Mouse (Mus musculus) neural tube, embryonic 10.5 days (tissue): ENCODE measurements around the gene Ppp1r1b.
"Not testable (repeated sequence)": the region's sequence is repeated elsewhere in the genome, so short reads cannot be mapped to it uniquely, and the experiment has no call there.

Experiments
- DNase-seq: peaks from one replicate; pipeline ENCODE4 v3.0.0-alpha.2; 2017; ENCODE audit warnings: low spot score; ENCODE audit errors: extremely low spot score

Ppp1r1b gene

DNA sequence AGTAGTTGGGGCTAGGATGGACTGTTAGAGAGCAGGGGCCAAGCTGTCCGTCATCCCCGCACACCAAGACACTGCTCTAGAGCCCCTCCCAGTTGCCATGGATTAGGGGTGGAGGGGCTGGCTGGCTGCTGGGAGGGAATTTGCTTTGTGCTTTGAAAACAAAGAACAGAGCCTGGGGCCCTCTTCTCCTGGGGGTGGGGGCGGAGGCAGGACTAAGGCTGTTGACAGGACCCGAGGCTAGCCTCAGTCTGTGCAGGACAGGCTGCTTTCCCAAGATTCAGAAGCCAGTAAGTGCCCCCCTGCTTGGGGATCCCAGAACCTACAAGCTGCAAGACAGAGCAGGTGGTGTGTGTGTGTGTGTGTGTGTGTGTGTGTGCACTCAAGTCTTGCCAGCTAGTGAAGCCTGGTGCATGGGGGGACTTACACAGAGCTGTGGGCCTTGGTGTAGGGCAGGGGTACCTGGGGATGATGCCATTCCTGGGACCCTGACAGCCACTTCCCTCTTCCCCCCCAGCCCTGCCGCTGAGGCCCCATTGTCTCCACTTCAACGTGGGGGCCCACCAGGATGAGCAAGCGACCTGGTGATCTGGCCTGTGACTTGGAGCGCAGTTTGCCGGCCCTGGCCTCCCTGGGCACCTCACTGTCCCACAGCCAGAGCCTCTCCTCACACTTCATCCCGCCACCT lies 23.5 kb downstream of the Ppp1r1b start:
- no peak for DNase-seq

DNA sequence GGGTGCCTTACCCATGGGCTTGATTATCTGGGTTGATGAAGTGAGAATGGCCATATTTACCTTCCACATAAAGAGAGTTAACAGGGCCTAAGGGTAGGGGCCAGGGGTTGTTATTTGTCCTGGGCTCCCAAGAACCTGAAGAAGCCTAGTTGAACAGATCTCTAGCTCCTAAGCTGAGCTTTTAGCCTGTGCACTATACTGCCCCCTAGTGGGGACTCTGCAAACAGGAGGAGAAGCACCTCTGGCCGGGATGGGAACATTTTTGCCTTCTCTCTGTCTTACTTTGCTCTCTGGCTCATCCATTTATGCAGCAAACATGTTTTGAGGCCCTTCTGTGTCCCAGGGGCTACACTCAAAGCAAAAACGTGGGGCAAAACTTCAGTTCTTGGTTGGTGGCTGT lies 24.2 kb downstream of the Ppp1r1b start:
- DNase-seq = peak; percentile 73

DNA sequence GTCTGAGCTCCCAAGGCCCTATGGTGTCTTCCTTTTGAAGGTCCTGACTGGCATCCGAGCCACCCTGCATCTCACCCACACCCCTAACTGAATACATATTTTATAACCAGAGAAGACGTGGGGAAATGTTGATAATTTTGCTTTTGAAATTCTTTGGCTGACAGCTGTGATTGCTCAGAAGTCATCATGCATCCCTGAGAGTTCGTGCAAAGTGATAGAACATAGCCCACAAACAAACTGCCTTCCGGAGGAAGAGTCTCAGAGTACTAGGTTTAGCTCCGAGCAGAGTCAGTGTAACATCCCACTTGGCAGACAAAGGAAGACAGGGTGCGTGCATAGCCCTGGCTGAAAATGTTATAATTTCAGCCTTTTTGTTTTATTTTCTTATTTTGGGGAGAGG lies 25.0 kb downstream of the Ppp1r1b start:
- DNase-seq = no peak

DNA sequence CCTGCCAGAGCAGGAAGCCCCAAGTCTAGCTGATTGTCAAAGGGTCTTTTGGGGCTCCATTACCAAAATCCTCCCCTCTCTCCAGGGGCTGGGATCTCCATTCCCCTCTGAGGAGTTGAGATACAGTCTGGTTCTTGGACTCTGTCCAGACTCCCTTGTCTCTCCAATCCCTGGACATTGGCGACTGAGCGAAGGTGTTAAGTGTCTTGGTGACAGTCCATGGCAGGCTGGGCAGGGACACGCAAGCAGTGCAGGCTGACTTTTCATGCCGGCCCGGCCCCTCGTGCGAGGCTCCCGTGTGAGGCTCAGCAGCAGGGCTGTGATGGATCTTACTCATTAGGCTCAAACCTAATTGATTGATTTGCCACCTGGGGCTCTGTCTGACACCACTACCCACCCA lies 26.1 kb downstream of the Ppp1r1b start:
- no peak for DNase-seq

DNA sequence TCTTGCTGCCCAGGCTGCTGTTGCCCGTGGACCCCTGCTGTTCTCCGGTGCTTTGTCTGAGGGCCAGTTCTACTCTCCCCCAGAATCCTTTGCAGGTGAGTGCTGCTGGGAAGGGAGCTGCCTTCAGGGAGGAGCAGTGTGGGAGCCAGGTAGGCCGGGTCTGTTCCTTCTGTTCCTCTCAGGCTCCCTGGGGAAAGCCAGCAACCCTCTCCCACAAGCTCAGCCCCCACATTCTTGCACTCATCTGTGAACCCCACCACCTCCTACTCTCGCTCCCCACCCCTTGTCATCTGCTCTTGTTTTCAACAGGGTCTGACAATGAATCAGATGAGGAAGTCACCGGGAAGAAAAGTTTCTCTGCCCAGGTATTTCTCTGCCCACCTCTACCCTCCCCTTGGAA lies 28.6 kb downstream of the Ppp1r1b start:
- DNase-seq = no peak

DNA sequence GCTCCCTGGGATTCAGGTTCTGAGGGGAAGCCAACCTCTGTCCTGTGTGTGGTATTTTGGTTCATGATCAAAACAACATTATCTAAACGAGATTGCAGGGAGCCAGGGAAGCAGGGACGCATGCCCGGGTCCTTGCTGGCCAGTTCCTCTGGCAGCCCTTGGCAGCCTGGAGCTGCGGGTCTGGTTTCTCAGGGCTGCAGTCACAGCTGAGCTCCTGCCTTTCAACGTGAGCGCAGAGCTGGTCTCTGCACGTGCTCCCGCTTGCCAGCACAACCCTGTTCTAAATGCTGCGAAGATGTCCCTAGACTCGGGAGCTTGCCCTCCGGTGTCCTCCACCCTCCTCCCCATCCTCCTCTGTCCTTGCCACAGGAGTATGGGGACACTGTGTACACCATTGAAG lies 29.6 kb downstream of the Ppp1r1b start:
- no peak for DNase-seq

DNA sequence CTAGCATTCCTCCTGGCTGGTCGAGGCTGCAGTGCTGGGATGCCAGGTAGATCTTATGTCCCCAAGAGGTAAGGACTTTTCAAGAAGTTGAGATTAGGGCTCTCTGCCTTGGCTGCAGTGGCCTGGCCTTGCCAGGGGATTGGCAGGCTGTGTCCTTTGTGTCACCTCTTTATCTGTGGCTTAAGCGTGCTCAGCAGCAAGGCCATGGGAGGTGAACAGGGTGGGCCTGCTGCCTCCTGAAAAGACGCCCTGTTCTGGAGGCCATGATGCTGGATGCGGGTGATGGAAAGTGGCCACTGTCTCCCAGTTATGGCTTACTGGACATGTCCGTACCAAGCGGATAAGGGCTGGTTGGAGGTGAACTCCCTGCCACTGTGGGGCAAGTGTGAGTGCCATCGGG lies 31.2 kb downstream of the Ppp1r1b start:
- no peak for DNase-seq

DNA sequence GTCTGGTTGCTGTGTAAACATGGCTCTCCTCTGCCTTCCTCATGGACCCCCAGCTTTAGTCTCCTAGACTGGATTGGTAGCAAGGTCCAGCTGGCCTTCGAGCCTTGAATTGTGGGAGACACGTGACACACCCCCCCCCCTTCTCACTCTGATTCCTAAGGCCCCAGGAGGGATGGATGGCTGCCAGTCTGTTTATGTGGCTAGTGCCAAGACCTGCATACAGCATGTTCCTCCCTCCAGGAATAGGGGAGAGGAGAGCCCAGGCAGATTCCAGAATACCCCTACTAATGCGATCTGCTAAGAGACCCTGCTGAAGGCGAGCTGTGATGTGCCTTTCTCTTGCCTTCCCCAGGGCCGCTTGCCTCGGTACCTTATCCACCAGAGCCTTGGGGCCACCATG lies 31.9 kb downstream of the Ppp1r1b start:
- DNase-seq = no peak

DNA sequence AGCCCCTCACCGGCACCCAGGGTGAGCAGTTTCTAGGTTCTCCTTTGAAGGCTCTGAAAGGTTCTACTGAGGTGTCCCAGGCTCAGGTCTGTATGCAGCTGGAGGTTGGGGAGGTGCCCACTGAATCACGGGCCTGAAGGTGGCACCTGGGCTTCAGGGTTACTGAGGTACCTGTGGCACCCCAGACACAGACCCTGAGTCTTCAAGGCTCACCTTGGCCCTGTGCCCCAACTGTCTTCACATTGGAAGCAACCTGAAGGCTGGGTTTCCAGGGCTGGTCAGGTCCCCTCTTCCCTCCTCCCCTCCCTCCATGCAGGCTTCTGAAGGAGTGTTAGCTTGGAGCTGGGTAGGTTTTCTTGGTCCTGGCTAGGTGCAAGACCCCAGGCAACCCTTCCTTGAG lies 33.4 kb downstream of the Ppp1r1b start:
- DNase-seq = no peak

DNA sequence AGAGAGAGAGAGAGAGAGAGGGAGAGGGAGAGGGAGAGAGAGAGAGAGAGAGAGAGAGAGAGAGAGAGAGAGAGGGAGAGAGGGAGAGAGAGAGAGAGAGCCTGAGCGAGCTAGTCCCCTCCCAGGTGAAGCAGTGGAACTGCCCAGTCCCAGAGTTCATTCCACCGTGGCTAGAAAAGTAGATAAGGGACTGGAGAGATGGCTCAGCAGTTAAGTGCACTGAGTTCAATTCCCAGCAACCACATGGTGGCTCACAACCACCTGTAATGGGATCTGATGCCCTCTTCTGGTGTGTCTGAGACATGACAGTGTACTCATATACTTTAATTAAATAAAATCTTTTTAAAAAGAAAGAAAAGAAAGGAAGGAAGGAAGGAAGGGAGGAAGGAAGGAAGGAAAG lies 34.2 kb downstream of the Ppp1r1b start:
- DNase-seq = not testable (repeated sequence)

DNA sequence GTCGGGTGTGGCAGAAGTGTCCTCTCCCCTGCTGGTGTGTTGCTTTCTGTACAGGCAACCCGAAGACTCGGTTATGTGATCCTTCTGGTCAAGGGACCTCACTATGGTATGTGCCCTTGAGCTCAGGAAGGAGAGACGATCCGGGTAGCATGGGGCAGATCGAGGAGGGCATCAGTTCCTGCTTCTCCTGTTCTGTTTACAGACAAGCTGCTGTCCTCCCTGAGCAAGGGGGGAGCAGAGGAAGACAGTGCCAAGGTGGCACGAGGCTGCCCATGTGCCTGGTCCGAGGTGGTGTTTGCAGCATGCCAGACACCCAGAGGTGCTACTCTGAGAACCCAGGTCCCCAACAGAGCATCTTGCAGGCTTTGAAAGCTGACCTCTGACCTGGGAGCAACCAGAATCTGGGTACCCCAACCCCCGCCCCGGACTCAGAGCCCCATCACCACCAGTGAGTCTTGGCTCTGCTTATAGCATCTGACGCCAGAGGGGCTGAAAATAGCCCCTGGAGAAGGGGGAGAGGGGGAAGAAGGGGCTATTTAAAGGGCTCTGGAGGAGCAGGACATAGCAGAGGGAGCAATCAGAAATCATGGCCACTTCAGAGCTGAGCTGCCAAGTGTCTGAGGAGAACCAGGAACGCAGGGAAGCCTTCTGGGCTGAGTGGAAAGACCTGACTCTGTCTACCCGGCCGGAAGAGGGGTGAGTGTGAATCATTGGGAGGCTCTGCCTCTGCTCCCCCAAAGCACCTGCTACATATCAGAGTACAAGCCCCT lies 35.2 kb downstream of the Ppp1r1b start, which contains the start of gene Tcap:
Tcap (plus strand) TSS at position 551 of the 770 bp plus-strand sequence.
- DNase-seq = no peak

DNA sequence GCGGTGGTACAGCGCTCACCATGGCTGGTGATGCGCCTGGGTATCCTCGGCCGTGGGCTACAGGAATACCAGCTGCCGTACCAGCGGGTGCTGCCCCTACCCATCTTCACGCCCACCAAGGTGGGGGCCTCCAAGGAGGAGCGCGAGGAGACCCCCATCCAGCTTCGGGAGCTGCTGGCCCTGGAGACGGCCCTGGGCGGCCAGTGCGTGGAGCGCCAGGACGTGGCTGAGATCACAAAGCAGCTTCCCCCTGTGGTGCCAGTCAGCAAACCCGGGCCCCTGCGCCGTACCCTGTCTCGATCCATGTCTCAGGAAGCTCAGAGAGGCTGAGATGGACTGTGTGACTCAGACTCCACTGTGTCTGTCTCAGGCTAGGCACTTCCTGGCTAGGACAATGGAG lies 36.0 kb downstream of the Ppp1r1b start:
- no peak for DNase-seq

DNA sequence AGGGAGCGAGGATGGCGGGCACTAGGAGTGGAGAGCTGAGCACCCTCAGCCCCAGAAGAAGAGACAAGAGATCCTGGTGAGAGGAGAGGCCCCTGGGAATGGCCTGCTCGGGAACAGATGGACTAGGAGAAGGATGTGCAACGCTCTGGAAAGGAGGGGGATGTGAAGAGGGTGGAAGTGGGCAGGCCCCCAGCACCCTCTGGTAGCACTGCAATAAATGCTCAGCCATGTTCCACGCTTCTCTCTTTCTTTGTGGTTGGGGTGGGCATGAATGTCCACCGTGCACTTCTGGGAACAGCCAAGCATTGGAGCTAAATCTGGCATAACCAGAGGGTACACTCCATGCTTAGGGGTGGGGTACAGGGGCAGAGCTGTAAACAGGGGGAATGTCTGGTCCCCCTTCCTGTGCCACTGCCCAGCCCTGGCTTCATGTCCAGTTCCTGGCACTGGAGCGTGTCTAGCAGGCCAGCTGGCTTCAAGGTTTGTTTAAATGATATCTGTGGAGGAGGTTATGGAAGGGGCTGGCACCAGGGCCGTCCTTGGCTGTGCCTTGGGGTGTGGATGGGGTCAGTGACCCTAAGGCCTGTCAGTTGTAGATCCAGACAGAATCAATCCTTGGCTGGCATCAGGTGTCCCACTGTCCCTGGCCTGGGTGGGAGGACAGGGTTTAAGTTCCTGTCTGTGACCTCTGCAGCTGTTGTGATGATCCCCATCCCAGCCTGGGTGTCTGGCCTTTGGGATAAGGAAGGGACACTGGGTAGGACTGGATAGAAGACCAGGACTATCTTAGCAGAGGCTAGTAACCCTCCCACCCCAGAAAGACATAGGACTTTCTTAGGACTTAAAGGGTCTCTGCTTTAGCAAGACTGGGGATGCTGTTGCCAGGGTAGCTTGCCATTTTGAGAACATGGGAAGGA lies 36.8 kb downstream of the Ppp1r1b start:
- DNase-seq = no peak

DNA sequence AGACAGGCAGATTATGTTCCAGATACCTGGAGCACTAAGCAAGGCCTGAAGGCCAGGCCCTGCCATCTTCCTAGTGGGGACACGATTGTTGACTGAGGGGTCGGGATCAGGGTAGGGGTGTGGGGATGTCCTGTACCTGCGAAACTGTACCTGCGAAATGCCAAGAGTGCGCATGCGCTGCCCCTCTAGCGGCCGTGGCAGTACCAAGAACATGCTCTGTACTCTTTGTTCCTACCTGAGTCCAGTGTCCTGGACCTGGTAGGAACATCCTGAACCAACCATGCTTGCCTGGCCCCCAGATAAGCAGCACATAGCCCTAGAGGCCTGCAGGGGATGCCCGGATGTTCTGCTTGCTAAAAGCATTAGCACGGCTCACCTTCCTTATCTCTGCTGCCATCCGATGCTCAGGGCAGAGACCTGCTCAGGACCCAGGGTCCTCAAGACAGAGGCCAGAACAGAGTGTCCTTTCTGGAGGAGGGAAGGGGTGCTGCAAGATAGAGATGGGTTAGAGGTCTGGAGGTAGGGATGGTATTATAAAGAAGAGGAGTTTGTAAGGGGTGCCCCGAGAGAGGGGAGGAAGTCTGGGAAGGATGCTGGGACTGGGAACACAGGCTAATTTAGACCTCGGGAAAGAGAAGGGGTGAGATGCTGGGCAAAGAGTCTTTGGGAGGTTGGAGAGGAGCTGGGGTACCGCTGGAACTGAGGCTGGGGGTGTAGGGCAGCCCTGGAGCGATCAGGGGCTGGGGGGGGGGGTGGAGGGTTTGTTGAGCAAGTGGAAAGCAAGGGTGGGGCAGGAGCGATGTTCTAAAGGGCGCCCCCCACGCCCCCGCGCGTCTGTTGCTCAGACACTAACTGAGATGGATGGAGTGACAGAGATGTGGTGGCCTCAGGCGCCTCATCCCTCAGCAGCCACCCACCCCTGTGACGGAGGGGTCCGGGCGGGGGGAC lies 37.7 kb downstream of the Ppp1r1b start, which contains the start of gene Pnmt:
Pnmt (plus strand) TSS at position 813 of the 948 bp plus-strand sequence.
- DNase-seq = no peak

DNA sequence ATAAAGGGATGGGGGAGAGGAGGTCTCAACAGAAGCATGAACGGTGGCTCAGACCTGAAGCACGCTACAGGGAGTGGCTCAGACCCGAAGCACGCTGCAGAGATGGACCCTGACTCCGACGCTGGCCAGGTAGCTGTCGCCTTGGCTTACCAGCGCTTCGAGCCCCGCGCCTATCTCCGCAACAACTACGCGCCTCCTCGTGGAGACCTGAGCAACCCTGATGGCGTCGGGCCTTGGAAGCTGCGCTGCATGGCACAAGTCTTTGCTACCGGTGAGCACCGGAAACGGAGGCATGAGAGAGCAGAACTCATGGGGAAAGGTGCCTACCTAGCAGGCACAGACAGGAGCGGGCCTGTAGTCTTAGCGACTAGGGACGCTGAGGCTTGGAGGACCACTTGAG lies 38.4 kb downstream of the Ppp1r1b start:
- DNase-seq = no peak

DNA sequence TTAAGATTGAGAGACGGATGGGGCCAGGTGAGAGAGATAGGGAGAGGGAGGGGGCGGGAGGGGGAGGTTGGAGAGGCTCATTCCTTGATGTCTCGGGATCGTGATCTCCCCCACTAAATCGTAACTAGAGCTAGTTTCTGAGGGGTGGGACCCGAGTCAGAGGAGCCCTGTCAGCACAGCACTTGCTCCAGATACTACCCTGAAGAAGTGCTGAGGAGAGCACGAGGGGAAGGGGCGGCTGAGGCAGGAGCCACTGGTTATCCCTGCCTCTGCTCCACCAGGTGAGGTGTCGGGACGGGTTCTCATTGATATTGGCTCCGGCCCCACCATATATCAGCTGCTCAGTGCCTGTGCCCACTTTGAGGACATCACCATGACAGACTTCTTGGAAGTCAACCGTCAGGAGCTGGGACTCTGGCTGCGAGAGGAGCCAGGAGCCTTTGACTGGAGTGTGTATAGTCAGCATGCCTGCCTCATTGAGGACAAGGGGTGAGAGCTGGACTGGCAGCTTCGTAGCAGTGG lies 38.9 kb downstream of the Ppp1r1b start:
- DNase-seq = no peak

DNA sequence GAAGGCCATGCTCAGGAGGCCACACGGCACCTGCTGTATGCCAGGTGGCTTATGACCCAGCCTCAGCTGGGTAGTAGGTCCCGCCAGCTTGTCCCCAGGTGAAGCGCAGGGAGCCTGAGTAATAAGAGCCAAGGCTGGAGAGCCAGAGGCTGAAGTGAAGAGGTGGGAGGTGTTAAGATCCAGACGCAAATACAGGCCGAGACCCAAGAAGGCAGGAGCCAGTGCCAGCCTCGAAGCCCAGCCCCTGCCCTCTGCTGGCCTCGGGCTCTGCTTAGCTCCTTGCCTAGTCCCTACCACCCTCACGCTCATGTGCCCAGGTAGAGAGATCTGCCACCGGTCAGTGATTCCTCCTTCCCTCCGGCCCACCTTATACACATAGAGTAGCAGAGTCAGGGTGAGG lies 40.1 kb downstream of the Ppp1r1b start:
- no peak for DNase-seq

DNA sequence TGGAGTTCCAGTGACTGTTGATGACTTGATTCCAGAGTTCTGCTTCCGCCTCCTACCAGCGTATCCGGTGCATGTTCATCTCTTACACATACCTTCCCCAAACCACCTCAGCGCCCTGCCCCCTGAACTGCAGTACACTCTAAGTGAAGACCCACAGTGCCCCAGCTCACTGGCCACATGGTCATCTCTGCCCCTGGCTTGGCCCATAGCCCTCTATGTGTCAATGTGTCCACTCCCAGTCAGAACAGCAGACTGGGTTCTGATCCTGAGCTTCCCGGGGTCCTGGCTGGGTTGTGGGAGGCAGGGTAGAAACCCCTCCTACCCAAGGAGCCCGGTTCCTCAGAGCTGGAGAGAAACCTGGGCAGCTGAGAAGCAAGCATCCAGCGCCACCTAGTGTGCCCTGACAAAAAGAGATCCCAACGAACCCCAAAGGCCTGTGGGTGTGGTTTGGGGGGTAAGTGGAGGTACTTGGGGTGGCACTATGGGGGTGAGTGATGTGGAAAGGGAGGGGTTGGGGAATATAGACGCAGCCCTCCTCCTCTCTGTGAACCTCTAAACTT lies 41.1 kb downstream of the Ppp1r1b start:
- DNase-seq = no peak

DNA sequence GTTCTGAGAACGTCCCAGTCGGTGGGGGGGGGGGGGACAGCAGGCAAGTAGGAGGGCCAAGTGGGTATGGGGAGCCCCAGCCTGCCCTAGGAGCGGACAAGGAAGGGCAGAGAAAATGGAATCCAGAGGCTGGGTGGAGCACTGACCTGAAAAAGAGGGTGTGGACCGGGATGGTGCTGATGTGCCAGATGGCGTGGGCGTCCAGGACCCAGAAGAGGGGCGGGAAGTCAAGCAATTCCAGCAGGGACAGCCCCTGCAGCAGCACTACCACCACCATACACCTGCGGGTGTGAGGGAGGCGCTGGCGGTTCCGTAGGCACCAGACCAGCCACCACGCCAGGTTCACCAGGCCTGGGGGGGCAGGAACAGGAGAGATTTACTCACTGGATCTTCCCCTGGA lies 41.9 kb downstream of the Ppp1r1b start:
- no peak for DNase-seq

DNA sequence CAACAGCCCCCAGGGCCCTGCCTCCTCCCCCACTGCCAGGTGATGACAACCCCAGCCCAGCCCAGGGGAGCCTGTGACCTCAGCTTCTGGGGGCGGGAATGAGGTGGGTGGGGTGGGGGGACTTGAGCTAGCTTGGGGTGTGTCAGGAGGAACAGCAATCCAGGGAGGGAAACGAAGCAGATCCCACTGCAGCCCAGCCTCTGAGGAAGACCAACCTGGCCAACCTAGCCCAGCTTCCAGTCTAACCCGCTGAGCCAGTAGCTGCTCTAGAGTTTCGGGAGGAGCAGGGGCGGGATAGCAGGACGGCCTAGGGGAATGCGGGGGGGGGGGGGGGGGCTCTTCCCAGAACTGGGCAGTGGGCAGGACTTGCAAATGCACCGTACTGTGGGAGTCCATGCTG lies 43.8 kb downstream of the Ppp1r1b start:
- no peak for DNase-seq
